Mouse (Mus musculus): ENCODE results near the gene Fgf9. TPM values are rescaled to one million over a fixed set of nuclear protein-coding genes. Genes with fewer than 3 reads are reported as not detected.

The Fgf9 gene
- polyA plus RNA-seq, 1 experiment from 2014 or later = 8.2 TPM

GRCm38 (mm10) chr14:58099599-58099998 lies 29.3 kb downstream of the Fgf9 start:
- no peaks in the 10 kb centered on the region for H3K9me3 ChIP-seq
- no peak for ATAC-seq (ENCODE audit: borderline replicate concordance, extremely low read depth, low FRiP score, low TSS enrichment)
- H3K27me3 ChIP-seq = no peaks in the 10 kb centered on the region
- H3K36me3 ChIP-seq = no peaks in the 10 kb centered on the region
- H3K4me1 ChIP-seq = no peaks in the 10 kb centered on the region
- H3K27ac ChIP-seq = no peak overlapping the region
- no peak overlapping the region for H3K4me2 ChIP-seq
- 73% methylated on average over 8 of the region's 8 CpGs for WGBS
- H3K4me3 ChIP-seq = no peak overlapping the region
- H3K9ac ChIP-seq = no peak overlapping the region

GRCm38 (mm10) chr14:58101298-58101697 lies 31.0 kb downstream of the Fgf9 start:
- no peak for ATAC-seq (ENCODE audit: borderline replicate concordance, extremely low read depth, low FRiP score, low TSS enrichment)
- Histone ChIP-seq H3K27me3 (no peaks in the 10 kb centered on the region), H3K4me1 (no peaks in the 10 kb centered on the region), H3K27ac (no peak overlapping the region), H3K9me3 (no peaks in the 10 kb centered on the region), H3K4me3 (no peak overlapping the region), H3K9ac (no peak overlapping the region), H3K36me3 (no peaks in the 10 kb centered on the region), H3K4me2 (no peak overlapping the region)
- WGBS = 30% methylated on average over 6 of the region's 6 CpGs

- Histone ChIP-seq H3K36me3 (no peaks in the 10 kb centered on the region), H3K27ac (no peak overlapping the region), H3K4me1 (no peaks in the 10 kb centered on the region), H3K4me2 (no peak overlapping the region), H3K9ac (no peak overlapping the region), H3K27me3 (no peaks in the 10 kb centered on the region), H3K4me3 (no peak overlapping the region), H3K9me3 (no peaks in the 10 kb centered on the region)
- no peak for ATAC-seq (ENCODE audit: borderline replicate concordance, extremely low read depth, low FRiP score, low TSS enrichment)
- WGBS = 66% methylated on average over 8 of the region's 8 CpGs
Measured at GRCm38 (mm10) chr14:58104266-58104665, 33.9 kb downstream of the Fgf9 start.

GRCm38 (mm10) chr14:58105596-58105995 lies 35.2 kb downstream of the Fgf9 start:
- Histone ChIP-seq H3K27ac (no peak overlapping the region), H3K27me3 (no peaks in the 10 kb centered on the region), H3K4me1 (no peaks in the 10 kb centered on the region), H3K36me3 (no peaks in the 10 kb centered on the region), H3K9me3 (no peaks in the 10 kb centered on the region), H3K4me3 (no peak overlapping the region), H3K4me2 (no peak overlapping the region), H3K9ac (no peak overlapping the region)
- ATAC-seq (ENCODE audit: borderline replicate concordance, extremely low read depth, low FRiP score, low TSS enrichment) = no peak
- 71% methylated on average over 5 of the region's 5 CpGs for WGBS

- no peak for ATAC-seq (ENCODE audit: borderline replicate concordance, extremely low read depth, low FRiP score, low TSS enrichment)
- Histone ChIP-seq H3K4me1 (0 out of 2 replicates have a peak, but pooled peaks cover 4% of the 10 kb centered on the region), H3K27me3 (no peaks in the 10 kb centered on the region), H3K9me3 (no peaks in the 10 kb centered on the region), H3K27ac (no peak overlapping the region), H3K4me3 (no peak overlapping the region), H3K9ac (no peak overlapping the region), H3K4me2 (no peak overlapping the region), H3K36me3 (no peaks in the 10 kb centered on the region)
- WGBS = 79% methylated on average over 9 of the region's 9 CpGs
Measured at GRCm38 (mm10) chr14:58109601-58110000, 39.3 kb downstream of the Fgf9 start.

- 0 out of 2 replicates have a peak, but pooled peaks cover 4% of the 10 kb centered on the region for H3K4me1 ChIP-seq
- no peaks in the 10 kb centered on the region for H3K9me3 ChIP-seq
- no peak overlapping the region for H3K4me3 ChIP-seq
- no peak overlapping the region for H3K27ac ChIP-seq
- no peak overlapping the region for H3K4me2 ChIP-seq
- no peaks in the 10 kb centered on the region for H3K27me3 ChIP-seq
- WGBS = 87% methylated on average over 10 of the region's 10 CpGs
- no peak for ATAC-seq (ENCODE audit: borderline replicate concordance, extremely low read depth, low FRiP score, low TSS enrichment)
- H3K9ac ChIP-seq = no peak overlapping the region
- no peaks in the 10 kb centered on the region for H3K36me3 ChIP-seq
Measured at GRCm38 (mm10) chr14:58111562-58111961, 41.2 kb downstream of the Fgf9 start.

GRCm38 (mm10) chr14:58112341-58112740 lies 42.0 kb downstream of the Fgf9 start:
- WGBS = 50% methylated on average over 3 of the region's 3 CpGs
- no peaks in the 10 kb centered on the region for H3K36me3 ChIP-seq
- H3K27ac ChIP-seq = no peak overlapping the region
- no peak for ATAC-seq (ENCODE audit: borderline replicate concordance, extremely low read depth, low FRiP score, low TSS enrichment)
- no peak overlapping the region for H3K9ac ChIP-seq
- H3K9me3 ChIP-seq = no peaks in the 10 kb centered on the region
- H3K27me3 ChIP-seq = no peaks in the 10 kb centered on the region
- no peak overlapping the region for H3K4me3 ChIP-seq
- 0 out of 2 replicates have a peak, but pooled peaks cover 4% of the 10 kb centered on the region for H3K4me1 ChIP-seq
- H3K4me2 ChIP-seq = no peak overlapping the region

- WGBS = 23% methylated on average over 6 of the region's 6 CpGs
- Histone ChIP-seq H3K36me3 (no peaks in the 10 kb centered on the region), H3K9ac (no peak overlapping the region), H3K27ac (no peak overlapping the region), H3K27me3 (no peaks in the 10 kb centered on the region), H3K9me3 (no peaks in the 10 kb centered on the region), H3K4me2 (no peak overlapping the region; the same call in 1 of the 2 replicates), H3K4me1 (0 out of 2 replicates have a peak, but pooled peaks cover 4% of the 10 kb centered on the region), H3K4me3 (no peak overlapping the region)
- ATAC-seq (ENCODE audit: borderline replicate concordance, extremely low read depth, low FRiP score, low TSS enrichment) = peak; percentile 55; the same call in 1 of the 2 replicates
Measured at GRCm38 (mm10) chr14:58113180-58113579, 42.8 kb downstream of the Fgf9 start.

GRCm38 (mm10) chr14:58114146-58114545 lies 43.8 kb downstream of the Fgf9 start:
- H3K4me1 ChIP-seq = 0 out of 2 replicates have a peak, but pooled peaks cover 4% of the 10 kb centered on the region
- no peak for ATAC-seq (ENCODE audit: borderline replicate concordance, extremely low read depth, low FRiP score, low TSS enrichment)
- no peak overlapping the region for H3K9ac ChIP-seq
- no peaks in the 10 kb centered on the region for H3K27me3 ChIP-seq
- H3K36me3 ChIP-seq = no peaks in the 10 kb centered on the region
- H3K9me3 ChIP-seq = no peaks in the 10 kb centered on the region
- no peak overlapping the region for H3K27ac ChIP-seq
- H3K4me2 ChIP-seq = no peak overlapping the region
- 79% methylated on average over 2 of the region's 2 CpGs for WGBS
- no peak overlapping the region for H3K4me3 ChIP-seq

GRCm38 (mm10) chr14:58124625-58125024 lies 54.3 kb downstream of the Fgf9 start:
- Histone ChIP-seq H3K36me3 (no peaks in the 10 kb centered on the region), H3K4me3 (no peak overlapping the region), H3K27me3 (no peaks in the 10 kb centered on the region), H3K9ac (no peak overlapping the region), H3K4me1 (no peaks in the 10 kb centered on the region), H3K27ac (no peak overlapping the region), H3K9me3 (no peaks in the 10 kb centered on the region), H3K4me2 (no peak overlapping the region)
- no peak for ATAC-seq (ENCODE audit: borderline replicate concordance, extremely low read depth, low FRiP score, low TSS enrichment)

GRCm38 (mm10) chr14:58126508-58126907 lies 56.2 kb downstream of the Fgf9 start:
- H3K9ac ChIP-seq = no peak overlapping the region
- no peak for ATAC-seq (ENCODE audit: borderline replicate concordance, extremely low read depth, low FRiP score, low TSS enrichment)
- no peaks in the 10 kb centered on the region for H3K9me3 ChIP-seq
- H3K4me3 ChIP-seq = no peak overlapping the region
- no peaks in the 10 kb centered on the region for H3K36me3 ChIP-seq
- H3K27me3 ChIP-seq = no peaks in the 10 kb centered on the region
- H3K4me1 ChIP-seq = no peaks in the 10 kb centered on the region
- H3K4me2 ChIP-seq = no peak overlapping the region
- 82% methylated on average over 10 of the region's 10 CpGs for WGBS
- H3K27ac ChIP-seq = no peak overlapping the region

GRCm38 (mm10) chr14:58139506-58140055 lies 69.2 kb downstream of the Fgf9 start:
- H3K27ac ChIP-seq = no peak overlapping the region
- WGBS = 75% methylated on average over 1 of the region's 1 CpGs
- ATAC-seq (ENCODE audit: borderline replicate concordance, extremely low read depth, low FRiP score, low TSS enrichment) = no peak

More at GRCm38 (mm10) chr14:58139506-58140055, 69.2 kb downstream of the Fgf9 start:
- no peaks in the 10 kb centered on the region for H3K36me3 ChIP-seq
- no peaks in the 10 kb centered on the region for H3K27me3 ChIP-seq
- H3K9me3 ChIP-seq = no peaks in the 10 kb centered on the region
- H3K4me2 ChIP-seq = no peak overlapping the region
- no peak overlapping the region for H3K9ac ChIP-seq
- no peaks in the 10 kb centered on the region for H3K4me1 ChIP-seq
- no peak overlapping the region for H3K4me3 ChIP-seq
